9 mouse cellular contexts compared by ENCODE assay signal in genomic region chr14:76488101-76489044, GRCm38 (mm10).
DNase-seq lines count a peak whose midpoint lies in the region; ATAC-seq and TF ChIP-seq lines count a peak whose summit lies in the region.
"Had no signal": no experiment of that assay in that cellular context is flagged by ENCODE, and none has a peak within 500 bp of the region (broad histone marks: within the 10 kb centered on the region; RNA-seq: fewer than 3 reads in every experiment).

No protein-coding gene starts in this region.

- 51% methylated on average over 18 of the region's 18 CpGs for WGBS in kidney, adult 2 months
- 74% methylated on average over 18 of the region's 18 CpGs for WGBS in forebrain, embryonic 16.5 days
- 81% methylated on average over 18 of the region's 18 CpGs for WGBS in midbrain, embryonic 13.5 days

- no peaks in the 10 kb centered on the region for H3K27me3 ChIP-seq in kidney, adult 2 months (replicated peaks; ENCODE audit: control insufficient read depth, insufficient read depth, low read length)
- no peaks in the 10 kb centered on the region for H3K27me3 ChIP-seq in forebrain, embryonic 16.5 days (replicated peaks; ENCODE audit: control insufficient read depth, insufficient read depth, low read length)
- H3K27me3 ChIP-seq in midbrain, embryonic 13.5 days = no peaks in the 10 kb centered on the region

- DNase-seq in kidney, adult 2 months = no peak
- DNase-seq in kidney, adult 9 months = no peak
- peak; percentile 70 for DNase-seq in brain, adult 2 months (ENCODE audit: low read depth, low spot score)
- DNase-seq in frontal cortex, postnatal 10 days (ENCODE audit: low spot score in 2 of 2) = no peak
- no peak for DNase-seq in layer of hippocampus, postnatal 10 days (ENCODE audit: low spot score in 2 of 2)

- no peak overlapping the region; the same call in 1 of the 2 replicates for H3K9ac ChIP-seq in forebrain, embryonic 16.5 days (replicated peaks; ENCODE audit: low read depth, low read length)
- no peak overlapping the region for H3K9ac ChIP-seq in midbrain, embryonic 13.5 days (replicated peaks)

- TF ChIP-seq CTCF in kidney, adult 2 months (conservative IDR thresholded peaks at IDR 0.05; ENCODE audit: insufficient read depth, insufficient read length, low read depth, low read length) = peak; percentile 34

- no peaks in the 10 kb centered on the region for H3K9me3 ChIP-seq in forebrain, embryonic 16.5 days (ENCODE audit: control insufficient read depth, low read length)
- no peaks in the 10 kb centered on the region for H3K9me3 ChIP-seq in midbrain, embryonic 13.5 days

- H3K4me2 ChIP-seq in forebrain, embryonic 16.5 days (ENCODE audit: low read length) = no peak overlapping the region
- H3K4me2 ChIP-seq in midbrain, embryonic 13.5 days (replicated peaks) = no peak overlapping the region

- no peaks in the 10 kb centered on the region for H3K36me3 ChIP-seq in kidney, adult 2 months (ENCODE audit: control insufficient read depth, insufficient read depth, low read length)
- 0 out of 2 replicates have a peak, but pooled peaks cover 2% of the 10 kb centered on the region for H3K36me3 ChIP-seq in forebrain, embryonic 16.5 days (ENCODE audit: control insufficient read depth, insufficient read depth)
- peaks cover 7% of the 10 kb centered on the region for H3K36me3 ChIP-seq in midbrain, embryonic 13.5 days

- H3K27ac ChIP-seq in kidney, adult 2 months (ENCODE audit: insufficient read depth, low read depth, low read length) = peak overlapping the region; percentile 14; the same call in 1 of the 2 replicates
- H3K27ac ChIP-seq in forebrain, embryonic 16.5 days (ENCODE audit: low read length) = peak overlapping the region; percentile 58
- peak overlapping the region; percentile 47 for H3K27ac ChIP-seq in midbrain, embryonic 13.5 days

- H3K4me1 ChIP-seq in kidney, adult 2 months (ENCODE audit: control insufficient read depth, insufficient read depth, low read length) = peaks cover 4% of the 10 kb centered on the region; the same call in 1 of the 2 replicates
- peaks cover 14% of the 10 kb centered on the region for H3K4me1 ChIP-seq in forebrain, embryonic 16.5 days (replicated peaks; ENCODE audit: control insufficient read depth, insufficient read depth, low read length)
- H3K4me1 ChIP-seq in midbrain, embryonic 13.5 days (replicated peaks) = peaks cover 13% of the 10 kb centered on the region; the same call in 1 of the 2 replicates

- no peak for TF ChIP-seq POLR2A in kidney, adult 2 months (IDR thresholded peaks at IDR 0.05; ENCODE audit: low read depth, low read length)

- ATAC-seq in forebrain, embryonic 16.5 days = peak; percentile 34; the same call in 1 of the 2 replicates
- no peak for ATAC-seq in midbrain, embryonic 13.5 days
- ATAC-seq in activated CD4-positive, CD25-positive, alpha-beta regulatory T cell, adult 4 months = no peak

- no peak overlapping the region for H3K4me3 ChIP-seq in kidney, adult 2 months (ENCODE audit: insufficient read depth, low read depth, low read length)
- H3K4me3 ChIP-seq in forebrain, embryonic 16.5 days (replicated peaks; ENCODE audit: low read length) = no peak overlapping the region
- no peak overlapping the region for H3K4me3 ChIP-seq in midbrain, embryonic 13.5 days (replicated peaks)
- H3K4me3 ChIP-seq: myocyte had no signal
